Mouse (Mus musculus): ENCODE results near the gene Sh3glb1.
A peak's percentile ranks its signal among the peaks of the same experiment; 100 is the strongest.
"Not testable (repeated sequence)": the region's sequence is repeated elsewhere in the genome, so short reads cannot be mapped to it uniquely, and the experiment has no call there.

The Sh3glb1 gene

DNA sequence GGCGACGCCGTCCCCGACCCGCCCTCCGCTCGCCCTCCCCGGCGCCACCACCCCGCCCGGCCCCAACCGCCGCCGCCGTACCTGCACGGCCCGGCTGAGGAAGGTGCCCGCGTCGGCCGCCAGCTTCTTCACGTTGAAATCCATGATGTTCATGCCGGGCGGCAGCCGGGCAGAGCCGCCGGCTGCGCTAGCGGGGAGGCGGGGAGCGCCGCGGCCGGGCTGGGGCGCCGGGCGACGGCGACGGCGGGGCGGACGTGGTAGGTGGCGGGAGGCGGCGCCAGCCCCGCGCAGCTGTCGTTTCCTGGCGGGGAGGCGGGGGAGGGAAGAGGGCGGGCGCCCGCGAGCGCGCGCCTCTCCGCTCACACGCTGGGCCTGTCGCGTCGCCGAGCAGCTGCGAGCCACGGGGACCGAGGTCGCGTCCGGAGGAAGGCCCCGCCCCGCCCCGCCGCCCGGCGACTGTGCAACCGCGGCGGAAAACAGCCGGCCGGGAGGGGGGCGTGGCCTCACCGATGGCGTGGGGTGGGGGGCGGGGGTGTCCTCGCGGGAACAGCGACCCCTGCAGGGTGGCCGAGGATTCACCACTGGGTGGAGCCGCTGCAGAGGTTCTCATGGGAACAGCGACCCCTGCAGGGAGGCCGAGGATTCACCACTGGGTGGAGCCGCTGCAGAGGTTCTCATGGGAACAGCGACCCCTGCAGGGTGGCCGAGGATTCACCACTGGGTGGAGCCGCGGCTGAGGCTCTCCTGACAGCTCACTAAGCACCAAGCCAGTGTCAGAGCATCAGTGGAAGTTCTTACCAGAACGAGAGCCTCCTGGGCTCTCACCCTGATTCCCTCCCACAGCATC lies at the start of gene Sh3glb1:
Gene Sh3glb1 (minus strand): TSS at position 435 of the 847 bp plus-strand sequence.
- peak; percentile 95 for DNase-seq (ENCODE audit: inconsistent ontology term)

DNA sequence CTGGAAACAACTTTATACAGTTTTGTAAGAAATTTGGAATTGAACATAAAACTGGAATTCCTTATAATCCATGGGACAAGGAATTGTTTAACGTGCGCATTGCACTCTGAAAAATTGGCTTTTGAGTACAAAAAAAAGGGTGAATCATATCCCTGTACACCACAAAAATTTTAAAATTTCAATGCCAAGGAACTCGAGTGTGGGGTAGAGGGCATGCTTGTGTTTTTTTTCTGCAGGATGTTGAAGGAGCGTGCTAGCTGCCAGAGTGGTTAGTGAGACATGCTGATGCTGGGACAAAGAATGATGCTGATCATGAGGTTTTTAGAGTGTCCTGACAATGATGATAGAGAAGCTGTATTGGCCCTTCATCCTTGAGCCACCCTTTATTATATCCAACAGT lies 45.0 kb upstream of the Sh3glb1 start:
- peak; percentile 66 for DNase-seq (ENCODE audit: inconsistent ontology term)

- no peak for DNase-seq (ENCODE audit: inconsistent ontology term)
Measured at GRCm38 (mm10) chr3:144761454-144761853, 41.3 kb upstream of the Sh3glb1 start.

- no peak for DNase-seq (ENCODE audit: inconsistent ontology term)
Measured at GRCm38 (mm10) chr3:144760592-144761309, 40.6 kb upstream of the Sh3glb1 start, which contains the start of gene Clca3a1. TSS of gene Clca3a1 (minus strand) at chr3:144760977.

DNA sequence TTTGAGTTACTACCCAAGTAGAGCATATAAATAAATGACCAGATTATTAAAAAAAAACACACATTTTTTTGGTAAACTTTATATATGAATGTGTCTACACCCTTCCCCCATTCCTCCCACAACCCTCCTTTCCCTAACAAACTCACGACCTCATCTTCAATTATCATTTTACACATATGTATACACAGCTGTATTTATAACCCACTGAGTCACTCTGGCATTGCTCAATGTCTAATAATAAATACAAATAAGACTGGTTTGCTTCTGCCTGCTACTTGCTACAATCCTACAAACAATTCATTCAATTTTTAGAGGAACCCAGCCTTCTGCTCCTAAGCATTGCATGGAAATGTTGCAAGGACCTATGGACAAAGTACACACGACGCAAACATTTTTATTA lies 39.6 kb upstream of the Sh3glb1 start:
- DNase-seq (ENCODE audit: inconsistent ontology term) = no peak

DNA sequence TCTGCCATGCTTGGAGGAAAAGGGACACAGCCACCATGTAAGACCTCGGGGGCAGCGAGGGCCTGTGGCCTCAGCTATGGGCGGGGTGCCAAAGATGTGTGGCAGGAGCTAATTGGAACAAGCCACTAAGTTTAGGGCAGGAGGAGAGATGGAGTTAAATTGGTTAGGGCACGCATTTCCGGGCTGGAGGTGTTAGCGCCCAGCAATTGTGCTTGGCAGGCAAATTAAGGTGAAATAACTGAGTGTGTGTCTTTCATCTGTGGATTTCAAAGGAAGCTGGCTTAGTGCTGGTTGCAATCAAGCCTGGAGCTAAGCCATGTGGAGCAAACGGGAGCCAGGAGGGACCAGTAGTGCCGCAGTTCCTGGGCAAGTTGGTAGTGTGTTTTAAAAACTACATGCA lies 36.0 kb upstream of the Sh3glb1 start:
- DNase-seq (ENCODE audit: inconsistent ontology term) = peak; percentile 22

DNA sequence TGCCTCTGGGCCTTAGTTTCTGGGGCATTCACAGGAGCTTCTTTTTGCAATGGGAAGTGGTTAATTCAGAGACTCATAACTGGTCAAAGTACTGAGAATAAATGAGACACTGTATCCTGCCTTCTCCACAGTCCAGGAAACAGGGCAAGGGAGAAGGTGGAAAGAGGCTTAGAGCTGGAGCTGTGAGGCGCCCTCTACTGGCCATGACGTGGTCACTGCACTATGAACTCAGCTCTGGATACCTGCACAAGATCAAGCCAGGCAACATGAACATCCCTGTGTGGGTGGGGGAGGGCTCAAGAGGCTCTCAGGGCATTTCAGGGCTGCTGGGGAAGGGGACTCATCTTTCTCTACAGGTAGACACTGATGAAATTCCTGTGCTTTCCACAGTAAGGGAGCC lies 33.0 kb upstream of the Sh3glb1 start:
- DNase-seq (ENCODE audit: inconsistent ontology term) = no peak

GRCm38 (mm10) chr3:144749062-144749963 lies 29.2 kb upstream of the Sh3glb1 start:
- DNase-seq (ENCODE audit: inconsistent ontology term) = not testable (repeated sequence)

DNA sequence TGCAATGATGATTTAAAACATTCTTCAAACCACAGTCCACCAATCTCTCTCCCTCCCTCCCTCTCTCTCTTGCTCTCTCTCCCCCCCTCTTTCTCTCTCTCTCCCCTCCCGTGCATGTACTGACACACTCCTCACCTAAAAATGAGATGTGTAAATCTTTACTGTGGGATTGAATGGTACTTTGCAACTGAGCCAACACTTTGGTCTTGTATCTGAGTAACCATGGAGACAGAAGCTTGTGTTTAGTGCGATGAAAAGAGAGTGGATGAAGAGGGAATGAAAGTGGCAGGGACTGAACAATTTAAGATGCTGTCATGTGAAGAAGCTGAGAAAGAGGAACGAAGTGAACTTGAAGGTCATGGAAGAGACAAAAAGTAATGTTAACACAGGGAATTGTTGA lies 27.6 kb upstream of the Sh3glb1 start:
- DNase-seq (ENCODE audit: inconsistent ontology term) = not testable (repeated sequence)

- not testable (repeated sequence) for DNase-seq (ENCODE audit: inconsistent ontology term)
Measured at GRCm38 (mm10) chr3:144738396-144738795, 18.3 kb upstream of the Sh3glb1 start.

- no peak for DNase-seq (ENCODE audit: inconsistent ontology term)
Measured at GRCm38 (mm10) chr3:144736831-144737230, 16.7 kb upstream of the Sh3glb1 start.

GRCm38 (mm10) chr3:144723455-144723854 lies 3.3 kb upstream of the Sh3glb1 start:
- DNase-seq (ENCODE audit: inconsistent ontology term) = no peak

GRCm38 (mm10) chr3:144722566-144722965 lies 2.4 kb upstream of the Sh3glb1 start:
- DNase-seq (ENCODE audit: inconsistent ontology term) = not testable (repeated sequence)

DNA sequence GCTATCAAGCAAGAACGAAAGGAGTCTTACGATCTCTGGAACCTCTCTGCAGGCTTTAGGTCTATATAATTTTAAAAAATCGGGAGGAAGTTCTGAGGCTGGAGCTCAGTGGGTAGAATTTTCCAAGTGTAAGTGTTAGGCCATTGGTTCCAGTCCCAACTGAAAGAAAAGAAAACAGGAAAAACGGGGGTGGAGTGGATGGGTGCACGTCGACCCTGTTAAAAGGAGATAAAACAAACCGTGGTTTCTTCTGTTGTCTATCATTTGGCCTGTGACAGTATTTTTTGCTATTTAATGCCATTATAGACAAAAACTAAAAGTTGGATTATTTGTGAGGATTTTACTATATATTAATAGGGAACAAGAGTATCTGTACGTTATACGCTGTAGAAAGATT lies 1.7 kb upstream of the Sh3glb1 start:
- no peak for DNase-seq (ENCODE audit: inconsistent ontology term)

DNA sequence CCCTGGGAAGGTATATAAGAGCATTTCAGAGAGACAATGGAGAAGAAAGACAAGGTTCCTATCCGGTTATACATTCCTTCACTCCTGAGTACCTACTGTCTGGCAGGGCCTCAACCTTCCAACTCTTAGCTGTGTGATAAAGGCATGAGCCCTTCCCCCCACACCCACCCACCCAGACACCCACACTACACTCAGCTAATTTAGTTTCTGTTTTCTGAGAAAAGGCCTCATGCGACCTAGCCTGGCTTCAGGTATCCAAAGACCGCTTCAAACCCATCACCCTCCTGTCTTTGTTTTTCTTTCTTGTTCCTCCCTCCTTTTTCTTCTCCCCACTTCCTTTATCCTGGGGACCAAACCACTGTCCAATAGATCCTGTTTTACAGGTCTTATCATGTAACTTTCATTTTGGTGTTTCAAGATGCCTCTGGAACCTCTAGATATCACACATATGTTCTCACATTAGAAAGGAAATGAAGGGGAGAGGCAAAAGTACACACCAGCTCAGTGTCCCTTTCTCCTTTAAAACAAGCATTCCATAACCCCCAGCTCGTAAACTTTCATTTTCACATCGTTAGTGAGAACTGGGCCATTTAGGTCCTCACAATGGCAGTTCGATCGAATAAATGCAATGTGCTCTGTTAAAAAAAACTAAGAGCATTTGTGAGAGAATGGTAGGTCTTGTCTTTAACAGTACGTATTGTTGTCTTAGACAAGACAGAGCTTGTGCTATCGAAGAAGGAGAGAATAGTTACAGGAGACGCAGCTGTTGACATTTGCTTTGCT lies 1.1 kb upstream of the Sh3glb1 start:
- peak; percentile 40 for DNase-seq (ENCODE audit: inconsistent ontology term)

DNA sequence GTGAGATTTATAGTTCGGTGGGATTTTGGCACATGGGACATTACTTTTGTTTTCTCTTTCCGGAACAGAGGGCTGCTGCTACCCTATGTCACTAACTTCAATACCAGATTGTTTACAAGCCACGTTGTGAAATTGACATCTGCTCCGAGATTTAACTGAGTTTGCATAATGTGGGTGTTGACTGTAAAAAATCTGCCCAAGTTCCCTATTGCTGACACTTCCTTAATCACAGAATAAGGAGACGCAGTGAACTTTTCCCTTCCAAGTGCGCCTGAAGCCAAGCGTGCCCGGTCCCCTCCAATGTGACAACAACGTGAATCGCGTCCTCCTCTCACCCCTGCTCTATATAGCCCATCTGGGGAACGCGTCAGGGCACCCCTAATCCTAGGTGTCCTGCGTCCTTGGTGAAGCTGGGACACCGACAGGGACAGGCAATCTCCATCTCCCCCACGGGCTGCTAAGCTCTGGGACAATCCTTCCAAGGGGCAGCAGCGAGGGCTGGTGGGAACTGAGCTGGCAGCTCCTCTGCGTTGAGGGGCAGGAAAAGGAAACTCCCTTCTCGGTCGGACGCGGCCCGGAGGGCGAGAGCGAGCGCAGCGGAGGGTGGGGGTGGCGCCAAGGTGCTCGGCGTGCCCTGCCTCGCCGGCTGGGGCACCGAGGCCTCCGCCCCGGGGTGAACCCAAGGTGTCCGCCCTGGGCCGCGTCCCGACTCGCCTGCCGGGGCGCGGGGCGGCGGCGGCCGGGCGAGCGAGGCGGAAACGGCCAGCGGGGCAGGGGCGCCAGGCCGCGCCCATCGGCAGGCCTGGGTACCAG lies 841 bp downstream of the Sh3glb1 start:
- DNase-seq (ENCODE audit: inconsistent ontology term) = peak; percentile 74

GRCm38 (mm10) chr3:144718706-144719087 lies 1.4 kb downstream of the Sh3glb1 start:
- peak; percentile 25 for DNase-seq (ENCODE audit: inconsistent ontology term)

DNA sequence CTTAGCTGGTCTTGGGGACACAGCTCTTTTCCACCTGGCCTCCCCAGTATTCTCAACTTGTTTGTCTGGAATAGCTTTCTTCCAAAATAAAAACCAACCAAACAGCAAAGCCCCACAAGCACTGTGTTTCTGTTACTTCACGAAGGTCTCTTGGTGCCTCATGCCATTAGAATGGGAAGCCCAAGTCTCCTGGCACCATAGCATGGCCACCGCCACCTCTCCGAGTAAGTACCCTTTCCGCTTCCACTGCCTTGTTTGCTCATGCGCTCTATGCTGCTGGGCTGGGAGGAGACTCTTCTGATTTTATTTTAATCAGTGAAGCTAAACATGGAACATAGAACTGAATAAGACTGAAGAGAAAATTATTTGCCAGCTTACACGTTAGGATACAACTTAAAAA lies 2.3 kb downstream of the Sh3glb1 start:
- no peak for DNase-seq (ENCODE audit: inconsistent ontology term)

DNA sequence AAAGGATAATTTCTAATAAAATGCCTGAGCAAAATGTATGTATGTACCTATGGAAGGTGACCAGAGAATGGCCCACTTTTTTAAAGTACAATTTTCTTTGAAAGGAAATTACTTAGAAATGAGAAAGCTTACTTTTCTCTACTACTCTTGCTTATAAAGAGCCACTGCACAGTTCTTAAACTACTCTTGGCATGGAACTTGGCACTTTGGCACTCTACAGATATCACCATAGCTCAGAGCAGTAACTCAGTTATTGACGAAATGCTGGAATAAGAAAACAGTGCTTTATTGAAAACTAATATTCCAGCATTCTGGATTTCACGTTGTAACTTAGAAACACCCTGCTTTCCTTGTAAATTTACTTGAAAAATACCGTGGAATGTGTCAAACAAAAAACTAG lies 3.0 kb downstream of the Sh3glb1 start:
- no peak for DNase-seq (ENCODE audit: inconsistent ontology term)

- no peak for DNase-seq (ENCODE audit: inconsistent ontology term)
Measured at GRCm38 (mm10) chr3:144715901-144716300, 4.2 kb downstream of the Sh3glb1 start.
